Mouse (Mus musculus): ENCODE measurements at regions not wholly inside any gene's neighbourhood (a gene's known extent, or its start where the extent isn't known, plus 50 kb on each side); places are given as distances from the start of the nearest gene placed in this dataset.

DNA sequence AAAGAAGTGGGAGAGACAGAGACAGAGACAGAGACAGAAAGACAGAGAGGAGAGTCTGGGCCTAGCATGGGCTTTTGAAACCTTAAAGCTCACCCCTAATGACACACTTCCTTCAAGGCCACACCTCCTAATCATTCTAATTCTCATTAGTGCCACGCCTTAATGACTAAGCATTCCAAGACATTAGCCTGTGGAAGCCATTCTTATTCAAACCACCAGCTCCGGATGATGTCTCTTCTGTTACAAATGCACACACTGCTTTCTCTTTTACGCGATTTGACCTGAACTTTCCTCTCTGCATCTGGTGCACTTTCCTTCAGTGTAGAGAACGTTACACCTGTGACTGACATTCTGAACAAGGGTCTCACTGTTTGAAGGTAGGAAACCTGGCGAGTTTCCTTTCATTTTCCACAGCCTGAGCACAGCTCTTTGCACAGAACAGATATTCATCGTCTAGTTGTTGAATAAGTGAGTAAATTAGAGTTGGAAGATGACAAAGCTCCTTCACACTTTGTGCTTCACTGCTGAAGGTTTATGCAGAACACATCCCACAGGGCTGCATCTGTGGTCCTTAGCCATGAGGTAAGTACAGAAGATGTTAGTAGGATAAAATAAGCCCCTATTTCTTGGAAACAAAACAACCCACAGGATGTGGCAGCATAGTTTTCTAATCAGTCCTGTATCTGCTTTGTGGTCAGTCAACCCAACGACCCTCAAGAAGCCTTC lies 116.8 kb downstream of the Faxc start:
- no peak for DNase-seq (ENCODE audit: low spot score)

DNA sequence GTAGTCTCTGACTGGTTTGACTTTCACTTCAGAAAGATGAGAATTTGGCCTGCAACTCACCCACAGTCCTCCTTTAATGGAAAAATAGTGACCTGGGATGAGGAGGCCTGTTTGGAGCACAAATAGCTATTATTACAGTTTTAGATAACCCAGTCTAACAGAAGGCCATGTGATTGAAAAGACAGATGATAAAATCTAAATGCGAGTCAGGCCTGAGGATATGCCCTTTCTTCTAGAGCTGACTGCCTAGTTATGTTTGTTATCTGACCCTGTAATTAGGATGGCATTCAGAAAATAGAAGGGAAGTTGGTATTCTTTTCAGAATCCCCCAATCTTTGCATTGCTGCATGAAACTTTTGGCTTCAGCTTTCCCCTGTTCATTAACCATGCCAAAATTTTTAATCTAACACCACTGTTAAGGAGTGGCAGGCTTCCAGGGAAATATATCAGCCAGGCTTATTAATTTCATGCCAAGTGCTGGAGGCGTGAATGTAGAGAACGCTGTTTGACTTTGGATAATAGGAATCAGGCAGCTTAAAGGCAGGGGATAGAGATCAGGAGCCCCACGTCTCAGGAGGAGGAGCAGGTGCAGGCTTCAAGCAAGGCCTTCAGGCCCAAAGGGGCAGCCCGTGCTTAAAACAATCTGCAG lies 135.8 kb downstream of the Faxc start:
- no peak for DNase-seq (ENCODE audit: low spot score)

DNA sequence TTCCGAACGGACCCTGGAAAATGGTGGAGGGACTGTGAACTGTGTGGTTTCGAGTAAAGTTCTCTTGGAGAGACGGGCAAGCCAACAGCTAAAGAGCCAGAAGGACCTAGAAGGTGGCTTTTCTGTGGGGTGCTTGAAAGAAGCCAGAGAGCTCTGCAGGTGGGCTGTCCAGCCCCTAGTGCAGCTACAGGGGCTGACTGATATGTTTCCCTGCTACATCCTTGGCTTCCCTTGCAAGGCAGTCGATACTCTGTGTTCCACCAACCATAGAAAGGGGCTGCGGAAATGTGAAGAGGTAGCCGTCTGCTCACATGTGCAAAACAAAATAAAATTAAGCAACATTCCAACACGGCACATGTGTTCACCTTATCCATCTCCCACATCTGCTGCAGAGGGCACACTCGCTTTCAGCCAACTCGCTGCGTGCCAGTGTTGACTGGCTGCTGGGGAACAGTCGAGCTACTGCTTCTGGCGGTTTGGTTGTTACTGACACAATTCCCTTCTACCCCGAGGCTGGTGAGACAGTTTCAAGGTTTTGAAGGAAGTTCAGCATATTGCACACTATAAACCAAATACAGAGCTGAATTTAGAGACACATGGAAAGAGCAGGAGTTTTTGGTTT lies 136.7 kb downstream of the Faxc start:
- no peak for DNase-seq (ENCODE audit: low spot score)

DNA sequence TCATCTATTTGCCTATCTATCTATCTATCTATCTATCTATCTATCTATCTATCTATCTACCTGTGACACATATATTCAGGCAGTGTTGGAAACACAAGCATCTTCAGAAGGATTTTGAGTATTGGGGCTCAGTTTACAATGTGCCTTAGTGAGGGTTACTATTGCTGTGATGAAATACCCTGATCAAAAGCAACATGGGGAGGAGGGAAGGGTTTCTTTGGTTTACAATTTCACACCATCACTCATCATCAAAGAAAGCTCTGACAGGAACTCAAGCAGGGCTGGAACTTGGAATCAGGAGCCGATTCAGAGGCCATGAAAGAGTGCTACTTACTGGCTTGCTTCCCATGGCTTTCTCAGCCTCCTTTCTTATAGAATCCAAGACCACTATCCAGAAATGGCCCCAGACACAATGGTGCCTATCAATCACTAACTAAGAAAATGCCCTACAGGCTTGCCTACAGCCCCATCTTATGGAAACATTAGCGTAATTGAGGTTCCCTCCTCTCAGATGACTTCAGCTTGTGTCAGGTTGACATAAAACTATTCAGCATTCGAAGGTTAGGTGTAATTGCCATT lies 157.2 kb downstream of the Faxc start:
- no peak for DNase-seq (ENCODE audit: low spot score)

DNA sequence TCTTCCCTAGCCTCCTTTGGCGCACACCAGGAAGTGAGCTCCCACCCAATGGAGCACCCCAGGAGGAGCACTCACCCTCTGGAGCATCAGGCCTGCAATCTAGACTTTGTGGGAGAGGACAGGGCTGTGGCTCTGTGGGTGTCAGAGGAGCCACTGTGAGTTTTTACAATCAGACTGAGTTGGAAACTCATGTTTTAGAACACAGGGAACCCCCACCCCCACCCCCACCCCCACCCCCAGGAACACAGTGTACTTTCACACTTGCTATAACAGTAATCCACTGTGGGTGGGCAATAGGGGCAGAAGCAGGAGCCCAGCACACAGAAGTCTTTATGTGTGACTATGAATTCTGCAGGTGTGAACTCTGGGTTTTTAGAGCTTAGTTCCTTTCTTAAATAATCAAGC lies 158.5 kb downstream of the Faxc start:
- DNase-seq (ENCODE audit: low spot score) = no peak

DNA sequence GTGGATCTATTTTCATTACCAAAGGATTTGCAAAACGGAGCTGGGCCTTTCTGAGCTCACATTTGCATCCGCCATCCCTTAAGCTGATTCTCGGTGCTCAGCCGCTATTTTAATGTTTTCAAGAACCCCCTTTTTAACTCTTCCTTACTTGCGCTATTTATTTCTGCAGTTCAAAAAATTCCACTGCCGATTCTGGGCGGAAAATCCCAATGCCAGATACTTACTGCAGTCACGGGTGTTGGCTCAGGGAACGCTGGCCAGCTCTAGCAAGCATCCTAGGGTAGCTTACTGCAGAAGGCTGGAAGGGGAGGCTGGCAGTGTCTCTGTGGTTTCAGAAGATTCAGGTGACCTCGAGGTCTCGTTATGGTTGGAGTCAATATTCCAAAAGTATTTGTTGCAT lies 159.4 kb downstream of the Faxc start:
- no peak for DNase-seq (ENCODE audit: low spot score)

DNA sequence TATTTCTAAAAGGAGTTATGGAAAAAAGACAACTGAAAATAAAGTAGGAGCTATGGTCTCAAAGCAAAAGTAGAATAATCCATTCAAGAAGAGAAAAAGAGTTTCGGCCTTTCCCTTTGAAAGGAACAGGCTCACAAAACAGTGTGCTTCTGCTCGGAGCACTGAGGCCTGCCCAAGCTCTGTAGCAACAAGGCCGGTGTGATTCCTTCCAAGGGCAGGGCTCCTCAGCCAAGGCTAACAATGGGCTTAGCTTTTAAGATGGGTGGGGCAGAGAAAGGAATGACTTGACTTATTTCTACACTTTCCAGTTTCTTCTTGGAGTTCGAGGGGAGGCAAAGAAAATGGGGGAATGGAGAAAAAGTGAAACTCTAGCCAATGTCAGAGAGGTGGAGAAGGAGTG lies 161.4 kb downstream of the Faxc start:
- DNase-seq (ENCODE audit: low spot score) = no peak

DNA sequence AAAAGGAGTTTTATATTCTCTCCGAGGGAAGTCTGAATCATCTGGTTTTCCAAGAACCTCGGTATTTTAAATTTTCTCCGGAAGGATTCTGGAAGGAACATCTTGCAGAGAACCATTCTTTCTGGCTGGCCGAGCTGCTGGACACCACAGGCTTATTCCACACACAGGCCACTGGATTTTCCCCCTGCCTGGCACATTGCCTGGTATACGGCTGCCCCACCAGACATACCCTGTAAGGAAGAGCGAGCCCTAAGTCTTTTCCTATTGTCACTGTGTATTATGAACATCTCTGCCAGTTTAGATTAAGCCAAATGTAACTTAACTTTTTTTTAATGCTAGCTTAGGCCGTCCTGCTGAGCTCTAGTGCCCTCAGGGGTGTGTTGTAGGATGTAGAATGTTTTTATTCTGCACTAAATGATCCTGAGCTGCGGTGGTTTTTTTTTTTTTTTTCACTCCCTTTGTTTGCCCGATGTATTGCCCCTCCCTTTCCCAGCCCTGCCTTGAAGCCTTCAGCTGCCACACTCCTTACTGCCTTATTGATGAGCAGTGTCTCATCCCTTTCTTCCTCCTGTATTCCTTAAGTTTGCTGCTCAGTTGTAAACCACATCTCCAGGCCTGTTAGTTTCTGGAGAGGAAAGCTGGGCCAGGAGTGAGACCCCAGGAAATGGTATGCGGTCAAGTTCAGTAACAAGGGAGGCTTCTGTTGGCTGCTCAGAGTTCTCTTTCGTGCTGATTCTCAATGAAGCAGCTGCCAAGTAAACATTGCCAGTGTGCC lies 164.3 kb downstream of the Faxc start:
- no peak for DNase-seq (ENCODE audit: low spot score)

DNA sequence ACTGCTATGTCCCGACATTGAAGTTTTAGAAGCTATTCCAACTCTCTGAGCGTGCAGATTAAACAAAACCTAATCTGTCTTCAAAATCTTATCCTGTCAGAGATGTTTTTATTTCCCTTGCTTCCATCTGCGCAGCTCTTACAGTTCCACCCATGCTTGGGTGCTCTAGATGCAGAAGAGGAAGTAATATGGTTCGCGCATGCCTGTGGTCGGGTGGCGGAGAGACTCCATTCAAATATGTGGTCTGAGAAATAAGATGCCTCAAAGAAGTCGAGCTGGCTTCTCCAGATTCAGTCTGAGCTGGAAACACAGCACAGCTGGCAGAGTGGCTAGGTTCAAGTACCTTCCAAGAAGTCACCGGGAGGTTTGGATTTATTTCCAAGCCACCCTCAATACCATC lies 167.5 kb downstream of the Faxc start:
- no peak for DNase-seq (ENCODE audit: low spot score)

DNA sequence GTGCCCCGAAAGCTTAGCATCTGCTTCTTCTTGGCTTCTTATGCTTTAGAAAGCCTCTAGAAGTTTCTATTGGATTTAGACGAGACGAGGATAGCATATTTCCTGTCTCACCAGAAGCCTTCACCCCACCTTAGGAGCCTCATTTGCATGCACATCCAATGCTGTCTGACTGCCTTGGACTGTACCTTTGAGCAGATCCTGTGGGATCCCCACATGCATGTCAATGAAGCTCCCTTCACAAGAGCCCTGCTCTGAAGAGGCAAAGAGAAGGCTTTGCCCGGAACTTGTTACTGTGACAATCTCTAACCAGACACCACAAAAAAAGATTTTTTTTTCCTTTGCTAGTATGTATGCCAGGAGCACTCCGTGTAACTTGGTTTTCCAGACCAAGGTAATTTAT lies 171.3 kb downstream of the Faxc start:
- no peak for DNase-seq (ENCODE audit: low spot score)

DNA sequence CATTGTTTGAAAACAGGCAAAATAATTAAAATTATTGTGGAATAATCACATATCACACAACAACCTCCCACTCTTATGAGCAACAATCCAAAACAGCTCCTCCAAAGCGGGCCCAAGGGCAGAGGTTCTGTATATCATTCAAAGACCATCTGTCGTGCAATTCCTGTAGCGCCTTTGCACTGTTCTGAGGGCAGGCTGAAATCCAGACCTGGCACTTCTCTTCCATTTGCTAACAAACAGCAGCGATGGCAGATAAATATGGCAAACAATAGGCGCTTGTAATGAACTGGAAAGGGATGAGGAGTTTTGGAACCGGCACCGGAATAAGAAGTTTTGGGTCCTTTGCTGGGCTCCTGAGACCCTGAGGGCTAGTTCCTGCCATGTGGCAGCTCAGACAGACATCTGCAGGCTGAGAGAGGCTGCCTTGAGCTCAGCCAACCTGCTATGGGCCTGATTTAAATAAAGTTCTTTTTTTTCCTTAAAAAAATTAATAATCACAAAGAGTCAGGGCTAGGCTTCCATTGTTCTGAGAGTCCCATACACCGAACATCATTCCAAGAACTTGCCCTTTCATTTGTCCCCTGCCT lies 172.0 kb downstream of the Faxc start:
- no peak for DNase-seq (ENCODE audit: low spot score)

DNA sequence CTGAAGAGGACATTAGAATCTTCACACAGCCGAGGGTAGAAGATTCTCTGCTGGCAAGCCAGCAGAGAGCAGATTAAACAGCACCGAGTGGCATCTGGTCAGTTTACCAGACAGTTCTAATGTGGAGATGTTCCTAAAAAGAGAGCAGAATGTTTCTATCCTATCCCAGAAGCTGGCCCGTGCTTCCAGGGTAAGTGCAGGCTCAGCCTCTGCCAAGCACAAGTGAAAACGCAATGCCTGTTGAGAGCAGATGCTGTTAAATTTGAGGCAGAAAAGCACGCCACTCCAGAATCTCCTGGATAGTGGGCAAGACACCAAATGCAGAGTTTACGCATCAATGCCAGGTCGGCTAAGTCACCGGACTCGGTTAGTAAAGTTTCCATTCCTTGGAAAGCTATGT lies 175.8 kb downstream of the Faxc start:
- DNase-seq (ENCODE audit: low spot score) = no peak

DNA sequence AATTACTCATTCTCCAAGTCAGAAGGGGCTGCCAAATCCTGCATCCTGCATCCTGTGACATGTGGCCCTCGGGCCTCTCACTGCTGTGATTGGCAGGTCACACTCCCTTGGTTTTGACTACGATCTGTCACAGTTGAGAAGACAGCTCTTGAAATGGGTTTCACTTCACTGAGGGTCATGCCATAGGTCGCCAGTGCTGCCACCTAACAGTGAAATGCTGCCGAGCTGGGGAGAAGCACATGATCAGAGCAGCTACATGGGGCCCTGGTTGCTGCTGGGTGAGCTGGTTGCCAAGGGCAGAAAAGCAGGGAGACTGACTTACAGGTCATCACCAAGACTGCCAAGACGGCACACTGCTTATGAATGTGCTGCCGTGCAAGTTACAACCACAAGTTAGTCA lies 178.3 kb downstream of the Faxc start:
- DNase-seq (ENCODE audit: low spot score) = no peak

DNA sequence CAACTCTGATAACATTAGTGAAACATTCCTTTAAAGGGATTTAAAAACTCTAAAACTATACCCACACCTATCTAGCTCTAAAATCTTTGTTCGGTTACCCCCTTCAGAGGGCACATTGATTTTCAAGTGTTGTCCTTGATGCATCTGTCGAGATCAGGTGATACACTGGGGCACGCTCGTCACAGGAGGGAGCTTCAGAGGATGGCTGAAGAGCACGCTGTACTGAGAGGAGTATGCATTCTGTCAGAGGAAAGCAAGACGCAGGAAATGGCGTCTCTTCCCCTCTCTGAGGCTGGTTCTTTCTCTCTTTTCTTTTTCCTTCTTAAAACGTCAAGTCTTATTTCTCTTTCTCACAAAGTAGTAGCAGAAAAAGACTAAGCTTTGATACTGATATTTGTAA lies 179.3 kb downstream of the Faxc start:
- DNase-seq (ENCODE audit: low spot score) = no peak

DNA sequence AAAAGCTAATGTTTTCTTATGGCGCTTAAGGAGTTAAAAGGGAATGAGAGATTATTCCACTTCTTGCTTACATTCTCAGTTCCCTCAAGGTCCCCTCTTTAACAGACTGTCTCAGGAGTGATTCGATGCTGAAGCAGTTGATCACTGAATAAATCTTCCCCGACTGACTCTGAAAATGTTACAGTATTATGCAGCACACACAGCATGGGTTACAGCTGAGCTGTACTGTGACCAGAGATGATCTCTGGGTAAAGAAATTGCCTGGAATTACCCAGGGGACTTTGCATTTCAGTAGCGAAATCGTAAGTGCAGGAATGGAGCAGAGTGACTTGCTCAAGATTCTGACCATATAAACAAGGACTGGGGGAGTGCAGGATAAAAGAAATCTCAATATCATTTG lies 181.1 kb downstream of the Faxc start:
- DNase-seq (ENCODE audit: low spot score) = no peak

DNA sequence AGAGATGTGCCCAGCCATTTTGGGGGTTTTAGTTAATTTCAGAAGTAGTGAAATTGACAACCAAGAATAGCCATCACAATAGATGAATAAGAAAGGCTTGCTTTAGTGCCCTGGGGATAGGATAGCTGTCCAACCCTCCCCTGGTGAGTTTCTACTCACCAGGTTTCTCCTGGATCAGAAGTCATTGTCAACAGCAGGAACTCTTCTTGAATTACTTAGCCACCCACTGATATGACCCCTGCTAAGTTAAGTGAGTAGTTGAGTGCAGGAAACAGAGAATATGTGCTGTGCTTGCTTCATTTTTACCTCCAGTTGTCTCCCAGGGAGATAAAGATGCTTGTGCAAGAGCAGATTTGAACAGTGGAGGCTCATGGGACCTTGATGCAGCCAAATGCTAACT lies 183.3 kb downstream of the Faxc start:
- no peak for DNase-seq (ENCODE audit: low spot score)

DNA sequence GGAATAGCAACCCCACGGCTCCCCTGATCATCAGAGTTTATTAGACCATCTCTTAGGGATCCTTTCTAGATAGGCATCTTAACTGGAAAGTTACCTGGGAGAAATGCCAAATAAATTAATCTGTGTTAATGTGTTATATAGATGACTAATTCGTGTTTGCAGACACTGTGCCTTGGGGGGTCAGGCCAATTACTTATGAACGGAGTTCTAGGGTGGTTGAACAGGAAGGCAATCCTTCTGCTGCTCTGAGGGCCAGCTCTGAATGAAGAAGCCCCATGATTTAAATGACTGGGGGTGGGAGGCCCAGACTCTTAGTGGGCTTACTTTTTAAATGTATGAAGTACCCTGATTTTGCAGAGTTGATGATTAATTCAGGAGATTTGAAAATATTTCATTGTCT lies 188.7 kb downstream of the Faxc start:
- no peak for DNase-seq (ENCODE audit: low spot score)

DNA sequence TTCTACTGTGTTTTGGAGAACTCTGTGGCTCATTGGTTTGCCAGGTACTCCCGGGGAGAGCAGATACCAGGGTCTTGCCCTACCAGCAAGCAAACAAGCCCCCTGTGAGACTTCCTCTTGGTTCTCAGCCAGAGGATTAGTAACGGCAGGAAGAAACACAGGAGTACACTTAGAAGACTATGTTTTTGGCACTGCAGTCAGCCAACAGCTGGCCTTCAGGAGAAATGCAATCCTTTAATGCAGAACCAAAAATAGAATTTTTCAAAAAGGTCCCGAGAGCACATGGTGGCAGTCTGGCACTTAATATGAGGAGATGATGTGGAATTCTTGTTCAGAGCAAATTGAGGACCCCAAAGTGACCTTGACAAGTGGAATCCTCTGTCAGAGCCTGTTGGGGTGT lies 189.8 kb downstream of the Faxc start:
- no peak for DNase-seq (ENCODE audit: low spot score)

DNA sequence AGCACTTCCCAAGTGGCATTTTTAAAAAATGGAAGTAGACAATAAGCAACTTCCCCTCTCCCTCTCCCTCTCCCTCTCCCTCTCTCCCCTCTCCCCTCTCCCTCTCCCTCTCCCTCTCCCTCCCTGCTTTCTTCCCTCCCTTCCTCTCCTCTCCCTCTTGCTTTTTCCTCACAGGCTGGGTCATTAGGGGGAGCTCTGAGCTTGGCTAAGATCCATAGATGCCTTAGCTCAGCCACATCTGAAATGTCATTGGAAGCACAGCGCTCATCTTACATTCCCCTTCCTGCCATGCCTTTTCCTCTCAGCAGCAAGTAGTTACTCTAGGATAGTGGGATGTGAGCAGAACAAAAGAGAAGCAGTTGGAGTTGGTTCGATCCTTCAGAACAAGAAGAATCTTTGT lies 190.3 kb downstream of the Faxc start:
- DNase-seq (ENCODE audit: low spot score) = no peak

DNA sequence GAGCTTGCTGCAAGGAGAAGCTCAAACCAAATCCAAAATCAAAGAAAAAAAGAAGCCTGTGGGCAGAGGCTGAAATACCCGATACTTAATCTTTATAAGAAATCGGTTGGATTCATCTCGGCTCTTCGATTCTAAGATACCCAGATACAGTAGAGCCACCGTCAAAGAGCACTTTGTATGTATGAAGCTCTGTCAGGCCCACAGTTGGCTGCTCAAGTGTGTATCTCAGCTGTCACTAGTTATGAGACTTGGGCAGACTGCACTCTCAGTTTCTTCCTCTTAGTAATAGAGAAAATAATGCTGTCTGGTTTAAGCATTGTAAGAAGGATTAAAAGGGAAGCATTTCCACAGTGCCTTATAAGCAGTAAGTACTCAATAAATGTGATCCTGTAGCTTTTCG lies 193.7 kb downstream of the Faxc start:
- DNase-seq (ENCODE audit: low spot score) = no peak

DNA sequence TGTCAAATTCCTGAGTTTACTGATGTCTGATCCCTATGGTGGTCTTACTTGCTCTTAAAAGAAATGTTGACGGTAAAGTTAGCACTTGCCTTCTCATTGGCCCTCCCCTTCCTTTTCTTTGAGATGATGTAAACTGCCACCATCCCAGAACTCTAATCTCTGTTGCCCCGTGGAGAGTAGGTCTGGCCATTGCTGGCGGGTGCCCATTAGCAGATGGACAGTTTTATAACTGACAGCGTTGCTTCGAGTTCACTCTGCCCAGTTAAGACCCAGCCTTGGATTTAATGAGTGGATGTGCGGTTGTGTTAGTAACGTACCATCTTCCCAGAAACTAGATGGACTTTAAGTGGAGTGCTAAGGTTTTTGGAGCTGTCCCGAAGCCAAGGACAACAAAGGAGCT lies 199.4 kb downstream of the Faxc start:
- DNase-seq (ENCODE audit: low spot score) = no peak
